ENCODE assay signal across 18 mouse cellular contexts in the genomic region with DNA sequence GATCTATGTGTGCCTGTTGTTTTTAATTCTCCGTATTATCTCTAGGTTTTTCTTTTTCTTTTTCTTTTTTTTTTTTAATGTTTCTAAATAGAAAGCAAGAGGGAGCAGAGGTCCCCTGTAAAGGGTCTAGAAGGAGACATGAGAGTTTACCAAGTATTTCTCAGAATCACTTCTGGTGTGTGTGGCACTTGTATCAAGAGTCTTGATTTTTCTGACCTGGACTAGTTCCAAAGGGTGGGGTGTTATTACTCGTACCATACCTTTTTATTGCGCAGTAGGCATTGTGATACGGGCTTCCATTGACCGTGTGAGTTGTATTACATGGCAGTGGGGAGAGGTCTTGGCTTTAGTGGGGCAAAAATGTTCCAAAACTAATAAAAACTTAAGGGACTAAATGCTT.
"Had no signal": no experiment of that assay in that cellular context is flagged by ENCODE, and none has a peak within 500 bp of the region (broad histone marks: within the 10 kb centered on the region; RNA-seq: fewer than 3 reads in every experiment).

No protein-coding gene starts in this region.

- H3K4me1 ChIP-seq: liver, embryonic 13.5 days; liver, embryonic 15.5 days; megakaryocyte, embryonic 14.5 days; midbrain, embryonic 13.5 days; midbrain, embryonic 15.5 days; neural tube, embryonic 12.5 days; stomach, embryonic 15.5 days had no signal

- H3K27me3 ChIP-seq: liver, embryonic 13.5 days; liver, embryonic 15.5 days; megakaryocyte, embryonic 14.5 days; midbrain, embryonic 13.5 days; midbrain, embryonic 15.5 days; neural tube, embryonic 12.5 days; stomach, embryonic 15.5 days had no signal

- H3K4me3 ChIP-seq: liver, embryonic 13.5 days; liver, embryonic 15.5 days; megakaryocyte, embryonic 14.5 days; midbrain, embryonic 13.5 days; midbrain, embryonic 15.5 days; neural tube, embryonic 12.5 days; stomach, embryonic 15.5 days had no signal

- H3K9me3 ChIP-seq: liver, embryonic 13.5 days; liver, embryonic 15.5 days; midbrain, embryonic 13.5 days; midbrain, embryonic 15.5 days; neural tube, embryonic 12.5 days; stomach, embryonic 15.5 days had no signal

- H3K36me3 ChIP-seq: liver, embryonic 13.5 days; liver, embryonic 15.5 days; midbrain, embryonic 13.5 days; midbrain, embryonic 15.5 days; neural tube, embryonic 12.5 days; stomach, embryonic 15.5 days had no signal

- ATAC-seq: liver, postnatal 0 days; midbrain, embryonic 13.5 days; midbrain, embryonic 15.5 days had no signal

- H3K27ac ChIP-seq: liver, embryonic 13.5 days; liver, embryonic 15.5 days; macrophage; midbrain, embryonic 13.5 days; midbrain, embryonic 15.5 days; neural tube, embryonic 12.5 days; stomach, embryonic 15.5 days; stomach, postnatal 0 days had no signal

- H3K9ac ChIP-seq: liver, embryonic 13.5 days; liver, embryonic 15.5 days; liver, postnatal 0 days; lung, embryonic 14.5 days; midbrain, embryonic 13.5 days; midbrain, embryonic 15.5 days; neural tube, embryonic 12.5 days; stomach, embryonic 15.5 days had no signal

- DNase-seq: liver; liver, embryonic 13.5 days; liver, postnatal 0 days; lung, embryonic 14.5 days; right cerebral cortex, postnatal 14 days; thymus, adult 18-20 months; thymus, postnatal 14 days; thymus, postnatal 36 days had no signal

- H3K4me2 ChIP-seq: liver, embryonic 11.5 days; liver, embryonic 13.5 days; liver, embryonic 15.5 days; lung, embryonic 14.5 days; midbrain, embryonic 11.5 days; midbrain, embryonic 13.5 days; midbrain, embryonic 15.5 days; neural tube, embryonic 12.5 days; stomach, embryonic 15.5 days had no signal
